In the genomic region with DNA sequence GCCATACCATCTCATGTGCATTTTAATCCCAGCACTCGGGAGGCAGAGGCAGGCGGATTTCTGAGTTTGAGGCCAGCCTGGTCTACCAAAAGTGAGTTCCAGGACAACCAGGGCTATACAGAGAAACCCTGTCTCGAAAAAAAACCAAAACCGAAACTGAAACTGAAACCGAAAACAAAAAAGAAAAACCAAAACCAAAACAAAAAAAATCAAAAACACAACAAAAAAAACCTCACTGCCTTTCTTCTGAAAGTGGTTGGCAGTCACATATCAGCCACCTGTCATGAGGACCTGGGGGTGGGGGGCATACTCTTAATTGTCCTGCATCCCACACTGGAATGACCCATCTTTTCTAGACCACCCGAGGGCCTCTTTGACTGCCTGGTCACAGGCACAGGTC, we compare ENCODE assay signal across 24 mouse cellular contexts. TPM values are rescaled to one million over a fixed set of nuclear protein-coding genes. Genes with fewer than 3 reads are reported as not detected.
"Had no signal": no experiment of that assay in that cellular context is flagged by ENCODE, and none has a peak within 500 bp of the region (broad histone marks: within the 10 kb centered on the region; RNA-seq: fewer than 3 reads in every experiment).

No protein-coding gene starts in this region.

- H3K36me3 ChIP-seq: intestine, embryonic 15.5 days; limb, embryonic 10.5 days; midbrain, embryonic 10.5 days; midbrain, embryonic 15.5 days; neural tube, embryonic 13.5 days; stomach, embryonic 15.5 days had no signal

- H3K27me3 ChIP-seq: midbrain, embryonic 15.5 days had no signal

- H3K9ac ChIP-seq: intestine, embryonic 15.5 days; liver, embryonic 15.5 days; lung, embryonic 14.5 days; midbrain, embryonic 15.5 days; neural tube, embryonic 13.5 days; stomach, embryonic 15.5 days had no signal

- DNase-seq: kidney, adult 18-20 months; kidney, postnatal 36 days; lung, embryonic 14.5 days; lung, postnatal 10 days; lung, postnatal 4 days; retina, postnatal 1 day; right cerebral cortex, postnatal 4 days; spleen, adult 18-20 months; thymus, postnatal 25 days had no signal

- H3K9me3 ChIP-seq: intestine, embryonic 15.5 days; limb, embryonic 10.5 days; liver, embryonic 15.5 days; midbrain, embryonic 10.5 days; midbrain, embryonic 15.5 days; neural tube, embryonic 13.5 days; stomach, embryonic 15.5 days had no signal

- H3K27ac ChIP-seq: intestine, embryonic 15.5 days; layer of hippocampus, adult 2 months; limb, embryonic 10.5 days; liver, embryonic 15.5 days; midbrain, embryonic 10.5 days; midbrain, embryonic 15.5 days; neural tube, embryonic 13.5 days; stomach, embryonic 15.5 days had no signal

- ATAC-seq: intestine, embryonic 15.5 days; midbrain, embryonic 15.5 days had no signal

- H3K4me1 ChIP-seq: liver, embryonic 15.5 days had no signal

- H3K4me2 ChIP-seq: intestine, embryonic 15.5 days; liver, embryonic 11.5 days; liver, embryonic 15.5 days; lung, embryonic 14.5 days; midbrain, embryonic 15.5 days; neural tube, embryonic 13.5 days; stomach, embryonic 15.5 days had no signal

- H3K4me3 ChIP-seq: intestine, embryonic 15.5 days; layer of hippocampus, adult 2 months; limb, embryonic 10.5 days; liver, embryonic 15.5 days; midbrain, embryonic 10.5 days; midbrain, embryonic 15.5 days; neural tube, embryonic 13.5 days; stomach, embryonic 15.5 days had no signal

RNA-seq across cellular contexts. Expression of gene Gm10160, which starts 9.0 kb away (rescaled TPM):
- total RNA-seq: layer of hippocampus, adult 2 months; layer of hippocampus, postnatal 10 days; megakaryocyte, adult 5-6 weeks; monocyte, adult 5-6 weeks had no signal
- polyA plus RNA-seq: intestine, embryonic 15.5 days; kidney, embryonic 14.5 days; limb, embryonic 10.5 days; limb, embryonic 14.5 days; liver, embryonic 11.5 days; liver, embryonic 15.5 days; lung, embryonic 14.5 days; midbrain, embryonic 10.5 days; midbrain, embryonic 15.5 days; neural tube, embryonic 13.5 days; stomach, embryonic 15.5 days; testis, adult 2 months had no signal
